Mouse (Mus musculus) thymus, adult 2 months (tissue): ENCODE results near the gene Olfr1373.

Source experiments
- CTCF ChIP-seq: fragments of 200-500 bp; IDR thresholded peaks from 2 replicates; pipeline ENCODE4 v1.5.1; 2012; ENCODE audit warnings: mild to moderate bottlenecking, control low read depth, low read length, moderate library complexity, borderline replicate concordance; ENCODE audit not compliant: control insufficient read depth, poor library complexity, insufficient read depth; ENCODE audit errors: extremely low read depth
- POLR2A ChIP-seq: fragments of 200-500 bp; IDR thresholded peaks from 2 replicates; pipeline ENCODE4 v1.6.1; 2012; ENCODE audit warnings: mild to moderate bottlenecking, low read length, control low read depth, moderate library complexity; ENCODE audit not compliant: control insufficient read depth, poor library complexity, insufficient read depth; ENCODE audit errors: extremely low read depth

DNA sequence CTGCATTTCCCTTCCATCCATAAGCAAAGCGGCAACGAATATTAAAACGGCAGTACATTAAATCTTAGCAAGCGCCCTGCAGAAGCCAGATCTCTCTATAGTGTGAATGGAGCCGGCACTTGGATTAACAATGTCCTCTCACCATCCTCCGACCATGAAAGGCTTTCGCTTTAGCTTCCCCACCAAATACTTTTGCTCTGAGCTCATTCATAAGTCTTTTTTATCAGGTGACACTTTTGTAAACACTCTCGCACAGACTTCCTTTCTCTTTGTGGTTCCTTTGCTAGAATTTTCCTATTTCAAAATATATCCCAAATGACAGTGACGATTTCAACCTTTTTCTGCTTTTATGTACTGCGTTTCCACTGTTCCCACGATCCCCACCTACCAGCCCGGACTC is 23.1 kb upstream of the Olfr1373 start:
- TF ChIP-seq CTCF (no peak), POLR2A (no peak)
